Mouse (Mus musculus): Measurements from ENCODE around the gene Bbs9.

- no peak for TF ChIP-seq CTCF (IDR thresholded peaks at IDR 0.05; ENCODE audit: control insufficient read depth, insufficient read depth, insufficient read length)
- no peak for TF ChIP-seq MAX (IDR thresholded peaks at IDR 0.05)
- TF ChIP-seq FOSL1 (IDR thresholded peaks at IDR 0.05; ENCODE audit: insufficient read depth, low read length, poor library complexity, severe bottlenecking) = no peak
- TF ChIP-seq USF1 (IDR thresholded peaks at IDR 0.05; ENCODE audit: low read depth) = no peak
Observed at GRCm38 (mm10) chr9:22695392-22695791, 219.9 kb downstream of the Bbs9 start.
